Mouse (Mus musculus): Measurements from ENCODE around the gene Foxp1.

Foxp1 gene

GRCm38 (mm10) chr6:99249496-99250030, 273.0 kb downstream of the Foxp1 start:
- DNase-seq: no peak

GRCm38 (mm10) chr6:99248396-99248795, 274.1 kb downstream of the Foxp1 start:
- no peak for DNase-seq

- no peak for DNase-seq
Observed at GRCm38 (mm10) chr6:99241625-99242395, 280.7 kb downstream of the Foxp1 start.

DNA sequence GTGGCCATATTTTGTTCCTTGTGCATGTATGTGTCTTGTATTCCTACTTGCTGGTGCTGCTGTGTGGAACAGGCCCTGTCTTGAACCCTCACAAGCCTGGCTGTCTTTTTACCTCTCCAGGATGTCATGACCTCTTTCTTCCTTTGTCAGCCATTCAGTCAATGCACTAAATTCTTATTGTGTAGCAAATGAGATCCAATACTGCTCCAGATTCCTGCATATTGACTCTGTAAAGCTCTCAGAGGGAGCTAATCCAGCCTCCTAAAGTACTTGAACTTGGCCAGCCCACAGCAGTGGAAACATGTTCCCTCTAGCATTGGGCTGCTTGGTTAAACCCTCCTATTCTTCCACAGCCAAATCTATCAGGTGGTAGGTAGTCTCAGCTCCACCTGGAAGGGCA, 281.8 kb downstream of the Foxp1 start:
- no peak for DNase-seq

DNA sequence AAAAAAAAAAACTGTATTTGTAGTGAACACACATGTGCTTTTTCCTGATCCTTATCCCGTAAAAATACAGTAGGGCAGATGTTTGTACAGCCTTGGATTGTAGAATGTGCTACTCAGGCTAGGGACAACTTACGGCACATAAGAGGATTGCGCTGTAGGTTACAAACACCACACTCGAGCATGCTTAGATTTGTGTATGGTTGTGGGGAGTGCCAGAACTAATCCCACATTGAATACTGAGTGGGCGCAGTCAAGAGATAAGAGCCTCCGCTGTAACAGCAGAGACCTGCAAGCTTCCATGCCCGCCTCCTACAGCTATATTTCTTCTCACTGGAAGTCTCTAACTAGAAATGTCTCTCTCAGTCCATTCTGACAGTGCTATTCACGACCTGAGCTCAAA, 286.9 kb downstream of the Foxp1 start:
- DNase-seq: no peak

GRCm38 (mm10) chr6:99233411-99233810, 289.1 kb downstream of the Foxp1 start:
- DNase-seq: no peak

DNA sequence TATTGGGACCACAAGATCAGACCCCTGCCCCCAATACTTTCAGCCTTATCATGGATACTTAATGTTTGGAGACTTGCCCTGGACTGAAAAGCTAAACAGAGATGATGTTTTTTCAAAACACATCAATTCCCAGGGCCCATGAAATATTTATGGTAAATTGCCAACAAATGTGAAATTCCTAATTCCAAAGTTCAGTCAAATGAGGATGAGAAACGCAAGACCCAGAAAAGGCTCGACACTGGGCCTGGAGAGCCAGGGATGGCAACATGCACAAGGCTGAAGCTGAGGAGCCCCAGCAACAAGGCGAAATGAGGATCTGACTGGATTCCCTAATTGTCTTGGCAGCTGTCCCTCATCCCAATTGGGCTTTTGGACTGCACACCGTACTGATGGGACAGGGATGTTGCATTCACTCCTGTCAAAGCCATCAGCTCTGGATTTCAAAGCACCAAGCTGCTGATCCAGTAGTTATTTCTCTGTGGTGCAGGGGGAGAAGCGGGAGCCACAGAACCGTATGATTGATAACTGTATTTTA, 294.1 kb downstream of the Foxp1 start:
- no peak for DNase-seq

- no peak for DNase-seq
Observed at GRCm38 (mm10) chr6:99221147-99221546, 301.4 kb downstream of the Foxp1 start.

DNA sequence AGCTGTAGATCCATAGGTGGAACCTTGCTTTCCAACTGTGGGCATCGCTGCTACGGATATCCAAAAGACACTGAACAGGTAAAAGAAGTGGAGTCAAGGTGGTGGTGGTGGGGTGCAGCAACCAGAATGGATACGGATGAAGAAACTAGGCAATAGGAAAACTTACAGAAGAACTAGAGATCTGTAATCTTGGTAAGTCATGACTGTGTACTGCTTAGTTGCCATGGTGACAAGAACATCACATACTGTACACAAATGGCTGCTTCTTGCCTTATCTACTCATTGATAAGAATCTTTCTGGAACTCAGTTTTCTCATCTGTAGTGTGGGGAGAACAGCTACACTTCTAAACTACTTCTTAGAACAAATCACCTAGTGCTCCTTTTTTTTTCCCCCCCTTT, 302.0 kb downstream of the Foxp1 start:
- DNase-seq: no peak

GRCm38 (mm10) chr6:99217846-99218245, 304.7 kb downstream of the Foxp1 start:
- no peak for DNase-seq

DNA sequence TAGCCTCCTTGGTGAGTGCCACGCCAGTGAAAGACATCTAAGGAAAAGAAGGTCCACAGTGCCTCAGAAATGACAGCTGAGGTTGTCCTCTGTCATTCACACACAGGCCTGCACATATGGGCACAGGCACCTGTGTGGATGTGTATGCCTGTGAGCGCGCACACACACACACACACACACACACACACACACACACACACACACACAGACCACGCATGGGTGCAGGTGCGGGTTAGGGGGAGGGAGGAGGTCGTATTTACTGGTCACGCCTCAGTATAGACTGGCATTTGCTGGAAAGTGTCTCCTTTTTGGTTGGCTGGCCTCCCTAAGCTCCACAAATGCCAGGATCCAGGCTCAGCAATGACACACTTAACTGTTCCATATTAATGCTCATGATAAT, 305.4 kb downstream of the Foxp1 start:
- DNase-seq: no peak

GRCm38 (mm10) chr6:99212461-99212860, 310.1 kb downstream of the Foxp1 start:
- no peak for DNase-seq

- no peak for DNase-seq
Observed at GRCm38 (mm10) chr6:99211663-99212333, 310.7 kb downstream of the Foxp1 start.

DNA sequence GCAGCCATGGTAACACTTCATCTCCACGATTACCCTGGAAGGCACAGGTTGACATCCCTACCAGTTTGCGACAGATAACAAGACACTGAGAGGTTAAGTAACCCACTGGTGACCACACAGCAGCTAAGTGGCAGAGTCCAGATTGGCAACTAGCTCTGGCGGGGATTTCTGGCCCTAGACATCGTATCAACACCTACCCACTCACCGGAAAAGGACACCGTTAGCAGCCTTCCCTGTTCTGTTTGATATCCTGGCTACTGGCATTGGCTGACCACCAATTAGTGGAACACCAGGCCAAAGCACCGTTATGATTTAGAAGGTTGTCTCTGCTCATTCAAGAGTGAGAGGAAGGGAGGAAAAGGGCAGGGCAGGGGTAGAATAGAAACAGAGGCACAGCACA, 312.4 kb downstream of the Foxp1 start:
- DNase-seq: no peak

GRCm38 (mm10) chr6:99207226-99207885, 315.2 kb downstream of the Foxp1 start:
- no peak for DNase-seq

GRCm38 (mm10) chr6:99206437-99206870, 316.1 kb downstream of the Foxp1 start:
- DNase-seq: no peak

- DNase-seq: no peak
Observed at GRCm38 (mm10) chr6:99205587-99206436, 316.7 kb downstream of the Foxp1 start.

GRCm38 (mm10) chr6:99204780-99205586, 317.5 kb downstream of the Foxp1 start:
- DNase-seq: no peak

DNA sequence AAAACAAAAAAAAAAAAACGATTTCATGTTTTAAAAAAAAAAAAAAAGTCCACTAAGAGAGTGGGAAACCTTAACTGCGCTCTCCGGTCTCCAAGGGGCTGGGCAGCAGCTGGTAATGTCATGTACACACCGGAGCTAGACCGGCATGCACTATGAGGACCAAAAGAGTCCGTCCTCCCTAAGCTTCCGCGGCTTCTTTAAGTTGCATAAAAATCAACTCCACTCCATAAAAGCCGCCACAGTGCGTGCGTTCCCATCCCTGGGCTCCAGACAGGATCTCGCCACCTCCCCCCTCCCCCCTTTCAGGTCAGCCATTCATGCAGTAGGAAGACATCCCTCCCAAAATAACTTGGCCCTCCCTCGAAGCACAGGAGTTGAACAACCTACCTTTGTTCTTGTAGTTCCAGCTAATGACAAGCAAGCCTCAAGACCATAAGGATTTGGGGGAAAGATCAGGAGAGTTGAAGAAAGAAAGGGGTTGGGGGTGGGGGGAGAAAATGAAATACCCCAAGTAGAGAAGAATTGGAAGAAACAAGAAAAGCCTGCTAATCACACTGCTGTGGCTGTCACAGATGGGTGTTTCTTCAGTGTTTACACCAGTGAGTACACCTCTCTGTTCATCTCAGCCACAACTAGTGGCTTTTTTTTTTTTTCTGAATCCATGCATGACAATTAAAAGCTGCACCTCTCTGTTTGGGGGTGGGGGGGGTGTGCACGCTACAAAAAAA, 318.3 kb downstream of the Foxp1 start:
- no peak for DNase-seq

DNA sequence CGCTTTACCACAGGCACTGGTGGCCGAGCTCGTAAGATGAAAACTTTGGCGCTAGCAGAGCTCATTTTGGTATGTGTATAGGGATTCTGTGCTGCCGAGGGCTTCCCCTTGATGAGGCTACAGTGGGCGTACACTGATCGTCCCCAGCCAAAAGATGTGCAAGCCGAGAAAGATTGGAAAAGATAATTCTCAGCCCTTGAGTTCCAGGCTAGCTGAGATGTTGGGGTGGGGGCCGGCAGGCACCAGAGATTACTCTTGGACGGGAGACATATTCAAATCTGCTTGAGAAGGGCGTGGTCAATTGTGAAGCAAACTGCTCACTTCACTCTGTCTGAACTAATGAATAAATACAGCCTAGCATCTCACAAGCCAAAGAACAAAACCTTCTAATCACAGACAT, 319.3 kb downstream of the Foxp1 start:
- no peak for DNase-seq

GRCm38 (mm10) chr6:99202781-99203180, 319.7 kb downstream of the Foxp1 start:
- DNase-seq: no peak

Data from kidney, adult 8-10 months (tissue).